Mouse (Mus musculus): ENCODE results near the gene Fkbp8. TPM values are rescaled to one million over a fixed set of nuclear protein-coding genes. Genes with fewer than 3 reads are reported as not detected.

Fkbp8 gene
- total and polyA plus RNA-seq, 2 experiments from 2014 or later: 360 to 532 TPM

DNA sequence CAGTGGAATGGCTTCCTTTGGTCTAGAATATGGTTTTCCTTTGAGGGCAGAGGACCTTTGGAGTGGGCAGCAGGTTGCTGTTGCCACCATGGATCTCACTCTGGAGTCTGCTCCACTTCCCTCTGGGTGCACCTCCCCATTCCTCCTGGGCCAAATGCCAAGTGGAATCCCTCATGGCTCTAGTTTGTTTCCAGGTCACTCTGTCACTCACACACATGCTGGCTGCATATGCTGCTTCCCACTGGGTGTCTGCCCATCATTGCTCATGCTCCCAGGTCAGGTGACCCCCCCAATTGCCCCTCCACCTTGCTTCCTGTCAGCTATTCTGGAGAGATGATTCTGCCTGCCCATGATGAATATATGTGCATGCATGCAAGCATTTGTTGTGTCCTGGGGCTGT lies 26.2 kb downstream of the Fkbp8 start:
- peak; percentile 34; the same call in 1 of the 2 replicates for ATAC-seq
- Histone ChIP-seq H3K36me3 (ENCODE audit: insufficient read depth, low read length) (no peaks in the 10 kb centered on the region), H3K4me2 (ENCODE audit: low read depth, low read length) (no peak overlapping the region), H3K4me1 (ENCODE audit: insufficient read depth, low read length) (peaks cover 16% of the 10 kb centered on the region), H3K27me3 (ENCODE audit: insufficient read depth, low read length) (no peaks in the 10 kb centered on the region), H3K9ac (replicated peaks; ENCODE audit: low read length) (no peak overlapping the region), H3K27ac (peak overlapping the region; percentile 28), H3K9me3 (ENCODE audit: low read length) (no peaks in the 10 kb centered on the region), H3K4me3 (ENCODE audit: low read length) (no peak overlapping the region)
- TF ChIP-seq CTCF (IDR thresholded peaks at IDR 0.05; ENCODE audit: low read depth): no peak
- DNase-seq (ENCODE audit: low spot score): peak; percentile 66

DNA sequence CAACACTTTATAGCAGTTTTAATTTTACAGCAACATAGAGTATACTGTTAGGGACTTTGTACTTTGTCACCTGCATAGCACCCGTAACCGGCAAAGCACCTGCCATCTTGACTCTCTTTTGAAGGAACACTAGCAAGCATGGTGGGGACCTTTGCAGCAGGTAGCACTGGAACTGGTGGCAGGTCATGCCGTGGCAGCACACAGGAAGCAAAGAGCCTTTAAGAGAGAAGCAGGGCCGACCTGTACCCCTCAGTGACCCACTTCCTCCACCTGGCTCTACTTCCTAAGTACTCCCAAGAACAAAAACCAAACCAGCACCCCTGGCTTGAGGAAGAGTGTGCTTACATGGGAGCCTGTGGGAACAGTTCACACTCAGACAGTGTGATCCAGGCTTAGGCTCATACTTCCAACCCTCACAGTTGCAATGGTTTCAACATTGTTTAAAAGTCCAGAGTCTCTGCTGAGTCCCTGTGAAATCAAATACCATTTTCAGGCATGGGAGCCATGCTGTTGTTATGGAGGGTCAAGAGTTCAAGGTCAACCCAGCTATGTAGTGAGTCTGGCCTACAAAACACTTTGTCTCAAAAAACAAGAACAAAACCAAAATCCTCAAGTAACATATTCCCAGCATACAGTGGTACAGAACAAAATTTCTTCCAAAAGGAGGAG lies 27.7 kb downstream of the Fkbp8 start:
- whole genome bisulfite sequencing: 91% methylated on average over 4 of the region's 4 CpGs
- no peak for TF ChIP-seq CTCF (IDR thresholded peaks at IDR 0.05; ENCODE audit: low read depth)

DNA sequence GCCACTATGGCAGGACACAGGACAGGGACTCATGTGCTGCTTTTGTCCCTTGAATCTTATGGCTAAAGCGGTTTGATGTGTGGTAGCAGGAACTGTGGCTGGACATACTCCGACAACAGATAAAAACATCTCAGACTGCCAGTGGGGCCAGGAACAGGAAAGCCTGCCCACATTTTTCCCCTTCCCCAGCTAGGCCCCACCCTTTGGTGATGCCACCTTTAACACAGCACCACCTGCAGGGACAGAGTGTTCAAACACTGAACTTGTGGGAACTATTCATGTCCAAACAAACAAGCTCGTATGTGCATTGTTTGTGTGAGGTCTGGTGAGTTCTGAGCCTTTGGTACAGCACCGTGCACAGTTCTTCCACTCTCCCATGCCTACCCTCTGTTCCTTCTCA lies 30.8 kb downstream of the Fkbp8 start:
- 59% methylated on average over 4 of the region's 4 CpGs for WGBS
- Histone ChIP-seq H3K9ac (replicated peaks; ENCODE audit: low read length) (no peak overlapping the region), H3K4me3 (ENCODE audit: low read length) (no peak overlapping the region), H3K36me3 (ENCODE audit: insufficient read depth, low read length) (no peaks in the 10 kb centered on the region; the same call in 1 of the 2 replicates), H3K27ac (no peak overlapping the region), H3K27me3 (ENCODE audit: insufficient read depth, low read length) (no peaks in the 10 kb centered on the region), H3K4me1 (ENCODE audit: insufficient read depth, low read length) (peaks cover 11% of the 10 kb centered on the region), H3K4me2 (ENCODE audit: low read depth, low read length) (no peak overlapping the region), H3K9me3 (ENCODE audit: low read length) (no peaks in the 10 kb centered on the region)
- no peak for ATAC-seq
- DNase-seq (ENCODE audit: low spot score): no peak
- no peak; the same call in 1 of the 2 replicates for TF ChIP-seq CTCF (IDR thresholded peaks at IDR 0.05; ENCODE audit: low read depth)

More for the DNA sequence above, 27.7 kb downstream of the Fkbp8 start:
- Histone ChIP-seq H3K4me3 (ENCODE audit: low read length) (no peak overlapping the region), H3K9me3 (ENCODE audit: low read length) (no peaks in the 10 kb centered on the region), H3K4me1 (ENCODE audit: insufficient read depth, low read length) (peaks cover 16% of the 10 kb centered on the region), H3K27me3 (ENCODE audit: insufficient read depth, low read length) (no peaks in the 10 kb centered on the region), H3K4me2 (ENCODE audit: low read depth, low read length) (no peak overlapping the region), H3K9ac (replicated peaks; ENCODE audit: low read length) (no peak overlapping the region), H3K27ac (no peak overlapping the region), H3K36me3 (ENCODE audit: insufficient read depth, low read length) (no peaks in the 10 kb centered on the region)
- no peak for DNase-seq (ENCODE audit: low spot score)
- ATAC-seq: no peak

DNA sequence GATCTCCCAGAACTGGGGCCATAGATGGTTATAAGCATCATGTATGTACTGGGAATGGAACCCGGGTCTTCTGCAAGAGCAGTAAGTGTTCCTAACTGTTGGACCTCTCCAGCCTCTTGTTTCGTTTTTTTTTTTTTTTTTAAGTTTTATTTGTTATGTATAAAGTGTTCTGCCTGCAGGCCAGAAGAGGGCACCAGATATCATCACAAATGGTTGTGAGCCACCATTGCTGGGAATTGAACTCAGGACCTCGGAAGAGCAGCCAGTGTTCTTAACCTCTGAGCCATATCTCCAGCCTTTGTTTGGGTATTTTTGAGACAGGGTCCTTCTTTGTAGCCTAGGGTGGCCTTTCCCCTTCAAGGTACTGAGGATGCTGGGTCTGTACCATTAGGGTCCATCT lies 31.5 kb downstream of the Fkbp8 start:
- Histone ChIP-seq H3K4me3 (ENCODE audit: low read length) (no peak overlapping the region), H3K4me2 (ENCODE audit: low read depth, low read length) (no peak overlapping the region), H3K4me1 (ENCODE audit: insufficient read depth, low read length) (peaks cover 4% of the 10 kb centered on the region), H3K27me3 (ENCODE audit: insufficient read depth, low read length) (no peaks in the 10 kb centered on the region), H3K36me3 (ENCODE audit: insufficient read depth, low read length) (no peaks in the 10 kb centered on the region; the same call in 1 of the 2 replicates), H3K9me3 (ENCODE audit: low read length) (no peaks in the 10 kb centered on the region), H3K9ac (replicated peaks; ENCODE audit: low read length) (no peak overlapping the region), H3K27ac (no peak overlapping the region)
- WGBS: 76% methylated on average over 3 of the region's 3 CpGs
- ATAC-seq (no peak), DNase-seq (ENCODE audit: low spot score) (no peak)
- peak; percentile 29 for TF ChIP-seq CTCF (IDR thresholded peaks at IDR 0.05; ENCODE audit: low read depth)

DNA sequence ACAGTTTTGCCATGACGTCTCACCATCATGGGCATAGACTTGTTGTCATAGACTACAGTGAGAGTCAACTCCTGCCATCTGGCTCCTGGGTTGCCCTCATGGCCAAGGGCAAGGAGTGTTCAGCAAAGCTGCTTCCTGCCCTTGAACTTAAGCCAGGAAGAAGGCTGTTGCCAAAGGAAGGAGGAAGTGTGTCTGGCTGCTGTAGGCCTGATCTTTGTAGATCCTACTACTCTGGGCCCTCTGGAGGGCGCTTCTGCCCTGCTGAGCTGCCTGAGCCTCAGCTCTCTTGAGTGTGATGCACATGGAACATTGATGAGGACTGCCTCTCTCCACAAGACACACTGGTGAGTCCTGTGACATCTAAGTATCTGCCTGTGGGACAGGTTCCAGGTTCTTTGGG lies 32.6 kb downstream of the Fkbp8 start:
- H3K4me1 ChIP-seq (ENCODE audit: insufficient read depth, low read length): peaks cover 8% of the 10 kb centered on the region; the same call in 1 of the 2 replicates
- H3K36me3 ChIP-seq (ENCODE audit: insufficient read depth, low read length): no peaks in the 10 kb centered on the region; the same call in 1 of the 2 replicates
- ATAC-seq (peak; percentile 55), DNase-seq (ENCODE audit: low spot score) (peak; percentile 43)
- no peak overlapping the region for H3K4me3 ChIP-seq (ENCODE audit: low read length)
- no peak overlapping the region for H3K27ac ChIP-seq
- H3K9ac ChIP-seq (replicated peaks; ENCODE audit: low read length): no peak overlapping the region
- H3K9me3 ChIP-seq (ENCODE audit: low read length): no peaks in the 10 kb centered on the region
- 48% methylated on average over 2 of the region's 2 CpGs for WGBS
- TF ChIP-seq CTCF (IDR thresholded peaks at IDR 0.05; ENCODE audit: low read depth): peak; percentile 47
- no peaks in the 10 kb centered on the region for H3K27me3 ChIP-seq (ENCODE audit: insufficient read depth, low read length)
- no peak overlapping the region for H3K4me2 ChIP-seq (ENCODE audit: low read depth, low read length)

DNA sequence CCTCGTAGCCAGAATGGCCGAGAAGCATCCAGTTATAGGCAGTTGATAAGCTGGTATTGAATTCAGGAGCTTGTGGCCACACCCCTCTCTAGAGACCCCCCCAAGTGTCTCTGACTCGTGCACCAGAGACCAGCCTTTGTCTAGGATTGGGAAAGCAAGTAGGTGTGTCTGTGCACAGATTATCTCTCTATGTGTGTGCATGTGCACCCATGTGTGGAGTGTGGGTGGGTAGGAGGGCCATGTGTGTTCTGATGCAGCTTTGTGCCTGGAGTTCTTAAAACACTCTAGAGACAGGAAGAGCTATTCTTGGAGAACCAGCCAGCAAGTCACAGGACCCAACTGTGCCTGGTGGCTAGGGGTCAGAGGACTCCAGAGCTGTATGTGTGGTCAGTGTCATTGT lies 33.0 kb downstream of the Fkbp8 start:
- Histone ChIP-seq H3K9me3 (ENCODE audit: low read length) (no peaks in the 10 kb centered on the region), H3K27ac (no peak overlapping the region), H3K27me3 (ENCODE audit: insufficient read depth, low read length) (no peaks in the 10 kb centered on the region), H3K4me2 (ENCODE audit: low read depth, low read length) (no peak overlapping the region), H3K9ac (replicated peaks; ENCODE audit: low read length) (no peak overlapping the region), H3K4me3 (ENCODE audit: low read length) (no peak overlapping the region), H3K36me3 (ENCODE audit: insufficient read depth, low read length) (no peaks in the 10 kb centered on the region; the same call in 1 of the 2 replicates), H3K4me1 (ENCODE audit: insufficient read depth, low read length) (peaks cover 8% of the 10 kb centered on the region; the same call in 1 of the 2 replicates)
- no peak for DNase-seq (ENCODE audit: low spot score)
- 73% methylated on average over 3 of the region's 3 CpGs for WGBS
- no peak for TF ChIP-seq CTCF (IDR thresholded peaks at IDR 0.05; ENCODE audit: low read depth)
- no peak for ATAC-seq

DNA sequence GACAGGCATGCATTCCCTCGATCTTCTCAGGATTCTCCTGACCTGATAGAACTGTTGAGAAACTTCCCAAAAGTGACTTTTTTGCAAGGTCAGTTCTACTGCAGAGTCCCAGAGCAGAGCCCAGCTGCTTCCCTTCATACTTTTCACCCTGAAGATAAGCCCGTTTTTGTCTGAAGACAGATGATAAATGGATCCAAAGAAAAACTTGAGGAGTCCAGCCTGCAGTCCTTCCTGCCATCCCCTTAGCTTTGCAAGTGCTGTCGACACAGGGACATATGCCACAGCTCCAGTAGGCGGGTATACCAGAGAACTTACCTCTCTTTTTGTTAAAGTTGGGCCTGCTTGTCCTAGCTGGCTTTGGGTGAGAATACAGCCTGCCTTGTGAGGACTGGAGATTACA lies 33.8 kb downstream of the Fkbp8 start:
- Histone ChIP-seq H3K27ac (no peak overlapping the region), H3K4me2 (ENCODE audit: low read depth, low read length) (no peak overlapping the region), H3K9ac (replicated peaks; ENCODE audit: low read length) (no peak overlapping the region), H3K27me3 (ENCODE audit: insufficient read depth, low read length) (no peaks in the 10 kb centered on the region), H3K4me1 (ENCODE audit: insufficient read depth, low read length) (peaks cover 8% of the 10 kb centered on the region; the same call in 1 of the 2 replicates), H3K4me3 (ENCODE audit: low read length) (no peak overlapping the region), H3K36me3 (ENCODE audit: insufficient read depth, low read length) (no peaks in the 10 kb centered on the region; the same call in 1 of the 2 replicates), H3K9me3 (ENCODE audit: low read length) (no peaks in the 10 kb centered on the region)
- no peak for ATAC-seq
- WGBS: 78% methylated on average over 4 of the region's 4 CpGs
- TF ChIP-seq CTCF (IDR thresholded peaks at IDR 0.05; ENCODE audit: low read depth): no peak
- DNase-seq (ENCODE audit: low spot score): no peak

Data from hindbrain, postnatal 0 days (tissue).